Mouse (Mus musculus) heart, postnatal 14 days (tissue): ENCODE measurements around the gene Cst6. TPM values are rescaled to one million over a fixed set of nuclear protein-coding genes. Genes with fewer than 3 reads are reported as not detected.
"Not testable (repeated sequence)": the region's sequence is repeated elsewhere in the genome, so short reads cannot be mapped to it uniquely, and the experiment has no call there.

Experiments used
- DNase-seq, 2 experiments: peaks; one replicate each; pipeline ENCODE4 v3.0.0; 2021 to 2022
- intact Hi-C: fragments of 180-260 bp; cut with DNase I; formaldehyde crosslinking; loops from one replicate; pipeline ENCODE4 v1.15.1; 2025
- long read RNA-seq, 2 experiments: library from polyadenylated mRNA; stranded (forward); transcript quantifications; one replicate each; pipeline ENCODE4 v2.0.0; 2021
- total RNA-seq, 2 experiments: library from RNA; stranded (reverse); gene quantifications; 2 replicates each; pipeline ENCODE4 v1.2.3; 2021

The Cst6 gene
- 1 to 10 TPM; 4.6 to 4.9 TPM for total RNA-seq
- long read RNA-seq, experiment 1, partial matches to known transcripts: 0 of 1 reads
- long read RNA-seq, experiment 1, other reads (novel, unspliced or antisense): 0 of 1 reads
- long read RNA-seq, experiment 2, partial matches to known transcripts: 0 of 1 reads
- long read RNA-seq, experiment 2, other reads (novel, unspliced or antisense): 0 of 1 reads

GRCm38 (mm10) chr19:5349502-5349873, at the start of gene Cst6:
Cst6 (minus strand) TSS chr19:5349574.
- intact Hi-C loops: loop anchor here (5.0 kb wide), 2 partner anchors 47 to 152 kb away; no protein-coding TSS in a partner anchor
- not testable (repeated sequence) for DNase-seq

GRCm38 (mm10) chr19:5395371-5395770, 46.0 kb upstream of the Cst6 start:
- no peak for DNase-seq
- intact Hi-C loops: no loop called here

- no peak for DNase-seq
- intact Hi-C loops: no loop called here
Measured at GRCm38 (mm10) chr19:5394168-5394567, 44.8 kb upstream of the Cst6 start.

- intact Hi-C loops: no loop called here
Measured at GRCm38 (mm10) chr19:5392892-5393291, 43.5 kb upstream of the Cst6 start.

GRCm38 (mm10) chr19:5390416-5390815, 41.0 kb upstream of the Cst6 start:
- no peak for DNase-seq
- intact Hi-C loops: no loop called here

More at GRCm38 (mm10) chr19:5392892-5393291, 43.5 kb upstream of the Cst6 start:
- peak; percentile 50 to 61 for DNase-seq

- DNase-seq: peak; percentile 23 to 42
- intact Hi-C loops: loop anchor here (2.0 kb wide), 1 partner anchor 35 kb away; the partner anchor contains the start of genes AI837181 and Drap1
Measured at GRCm38 (mm10) chr19:5389647-5390046, 40.3 kb upstream of the Cst6 start.

GRCm38 (mm10) chr19:5388588-5389242, 39.3 kb upstream of the Cst6 start, which contains the start of gene Sart1:
Sart1 (minus strand) TSS chr19:5388703.
- peak; percentile 94 for DNase-seq
- intact Hi-C loops: loop anchor here (1.0 to 2.0 kb wide), 2 partner anchors 22 to 36 kb away; partner anchors contain the start of genes AI837181, Drap1 and Eif1ad

- DNase-seq: peak in 1 of 2 experiments; percentile 46
- intact Hi-C loops: loop anchor here (1.0 to 2.0 kb wide), 2 partner anchors 22 to 37 kb away; partner anchors contain the start of genes AI837181, Drap1 and Eif1ad
Measured at GRCm38 (mm10) chr19:5388011-5388441, 38.7 kb upstream of the Cst6 start.

- intact Hi-C loops: no loop called here
- DNase-seq: no peak
Measured at GRCm38 (mm10) chr19:5384715-5385114, 35.3 kb upstream of the Cst6 start.

GRCm38 (mm10) chr19:5383326-5383725, 34.0 kb upstream of the Cst6 start:
- intact Hi-C loops: no loop called here
- no peak for DNase-seq

- intact Hi-C loops: no loop called here
- no peak for DNase-seq
Measured at GRCm38 (mm10) chr19:5377446-5377845, 28.1 kb upstream of the Cst6 start.

GRCm38 (mm10) chr19:5374748-5375147, 25.4 kb upstream of the Cst6 start:
- intact Hi-C loops: no loop called here
- DNase-seq: no peak

GRCm38 (mm10) chr19:5374177-5374576, 24.8 kb upstream of the Cst6 start:
- no peak for DNase-seq

GRCm38 (mm10) chr19:5372724-5373123, 23.4 kb upstream of the Cst6 start:
- DNase-seq: no peak
- intact Hi-C loops: no loop called here

More at GRCm38 (mm10) chr19:5374177-5374576, 24.8 kb upstream of the Cst6 start:
- intact Hi-C loops: no loop called here

- DNase-seq: no peak
- intact Hi-C loops: no loop called here
Measured at GRCm38 (mm10) chr19:5370932-5371331, 21.6 kb upstream of the Cst6 start.

GRCm38 (mm10) chr19:5367455-5367854, 18.1 kb upstream of the Cst6 start:
- no peak for DNase-seq
- intact Hi-C loops: loop anchor here (2.0 kb wide), 1 partner anchor 61 kb away; no protein-coding TSS in a partner anchor

GRCm38 (mm10) chr19:5367053-5367359, 17.6 kb upstream of the Cst6 start, which contains the start of gene Banf1:
Banf1 (minus strand) TSS chr19:5367168.
- no peak for DNase-seq
- intact Hi-C loops: loop anchor here (2.0 kb wide), 1 partner anchor 62 kb away; no protein-coding TSS in a partner anchor

- intact Hi-C loops: loop anchor here (1.0 to 2.0 kb wide), 2 partner anchors 22 to 62 kb away; partner anchors contain the start of gene Sart1
- peak; percentile 91 to 94 for DNase-seq
Measured at GRCm38 (mm10) chr19:5366175-5367052, 17.0 kb upstream of the Cst6 start, which contains the start of gene Eif1ad. Eif1ad (plus strand) TSS chr19:5366741.

GRCm38 (mm10) chr19:5365751-5366150, 16.4 kb upstream of the Cst6 start:
- intact Hi-C loops: loop anchor here (1.0 to 2.0 kb wide), 2 partner anchors 23 to 63 kb away; partner anchors contain the start of gene Sart1
- no peak for DNase-seq

GRCm38 (mm10) chr19:5364124-5364523, 14.8 kb upstream of the Cst6 start:
- intact Hi-C loops: no loop called here

More at GRCm38 (mm10) chr19:5364124-5364523, 14.8 kb upstream of the Cst6 start:
- no peak for DNase-seq
